Mouse (Mus musculus) hindbrain, embryonic 11.5 days (tissue): ENCODE measurements around the gene Gmpr2. TPM values are rescaled to one million over a fixed set of nuclear protein-coding genes. Genes with fewer than 3 reads are reported as not detected.

Experiments used
- ATAC-seq: fragments of 200-750 bp; cut with Nextera tagmentation; 2 replicates; pipeline ENCODE4 v1.8.0; 2017; ENCODE audit warnings: mild to moderate bottlenecking, moderate TSS enrichment, moderate library complexity; ENCODE audit not compliant: low FRiP score
- DNase-seq: peaks from one replicate; pipeline ENCODE4 v3.0.0-alpha.2; 2015; ENCODE audit warnings: low spot score
- H3K27ac ChIP-seq: fragments of 300-500 bp; sonication (generic); 2 replicates; pipeline ENCODE4 v1.5.1; 2014; ENCODE audit warnings: mild to moderate bottlenecking, low read depth, low read length
- H3K27me3 ChIP-seq: fragments of 300-500 bp; sonication (generic); 2 replicates; pipeline ENCODE4 v1.6.1; 2014; ENCODE audit warnings: mild to moderate bottlenecking, low read length, moderate library complexity, mixed read lengths; ENCODE audit not compliant: control insufficient read depth, insufficient read depth
- H3K36me3 ChIP-seq: fragments of 300-500 bp; sonication (generic); 2 replicates; pipeline ENCODE4 v1.6.1; 2014; ENCODE audit warnings: mild to moderate bottlenecking, low read length, moderate library complexity, mixed read lengths; ENCODE audit not compliant: control insufficient read depth, insufficient read depth
- H3K4me1 ChIP-seq: fragments of 300-500 bp; sonication (generic); replicated peaks from 2 replicates; pipeline ENCODE4 v1.6.1; 2014; ENCODE audit warnings: low read length, mixed read lengths; ENCODE audit not compliant: control insufficient read depth, insufficient read depth
- H3K4me2 ChIP-seq: fragments of 300-500 bp; sonication (generic); replicated peaks from 2 replicates; pipeline ENCODE4 v1.6.1; 2014; ENCODE audit warnings: mild to moderate bottlenecking, low read depth, low read length
- H3K4me3 ChIP-seq: fragments of 300-500 bp; sonication (generic); 2 replicates; pipeline ENCODE4 v1.5.1; 2014; ENCODE audit warnings: low read depth, low read length
- H3K9ac ChIP-seq: fragments of 300-500 bp; sonication (generic); 2 replicates; pipeline ENCODE4 v1.6.1; 2014; ENCODE audit warnings: low read depth, low read length
- H3K9me3 ChIP-seq: fragments of 300-500 bp; sonication (generic); 2 replicates; pipeline ENCODE4 v1.6.1; 2016; ENCODE audit warnings: low read length; ENCODE audit not compliant: control insufficient read depth
- WGBS: fragments of 180-500 bp; shearing (Covaris S2); extraction: QIAGEN DNeasy Blood & Tissue Kit; methylation state at CpG from one replicate; pipeline ENCODE4 v1.1.7; 2014; 5-methylcytosine and 5-hydroxymethylcytosine counted together
- polyA plus RNA-seq: library from polyadenylated mRNA; unstranded; fragments of >200 nt; fragmentation: Nextera tagmentation; extraction: Ambion mirVana; gene quantifications from 2 replicates; pipeline ENCODE4 v1.2.1, GENCODE M21; 2014

Gmpr2 gene
- polyA plus RNA-seq, 1 experiment from 2014 or later, result 58.8 TPM

DNA sequence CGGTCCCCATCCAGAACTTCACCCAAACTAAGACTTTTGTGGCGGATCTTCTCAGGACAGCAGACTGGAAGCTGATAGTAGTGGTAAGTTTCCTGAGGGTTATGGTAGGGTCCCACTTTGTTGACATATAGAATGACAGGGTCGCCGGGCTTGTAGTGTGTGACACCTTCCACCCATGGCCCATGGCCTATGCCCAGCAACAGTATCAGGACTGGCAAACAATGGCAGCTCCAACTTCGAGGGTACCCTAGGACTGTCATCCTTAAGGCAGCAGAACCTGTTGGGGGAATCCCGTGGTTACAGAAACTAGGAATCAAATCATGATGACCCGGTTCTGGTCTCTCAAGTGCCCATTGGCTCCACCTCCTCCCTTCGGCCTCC lies 29.1 kb upstream of the Gmpr2 start:
- 21% methylated on average over 8 of the region's 8 CpGs for WGBS
- peak overlapping the region; percentile 95 for H3K4me3 ChIP-seq
- H3K4me1 ChIP-seq, result peaks cover 3% of the 10 kb centered on the region; the same call in 1 of the 2 replicates
- H3K4me2 ChIP-seq, result peak overlapping the region; percentile 82
- ATAC-seq (peak; percentile 63; the same call in 1 of the 2 replicates), DNase-seq (no peak)
- H3K36me3 ChIP-seq, result peaks cover 7% of the 10 kb centered on the region; the same call in 1 of the 2 replicates
- H3K27me3 ChIP-seq, result no peaks in the 10 kb centered on the region
- no peaks in the 10 kb centered on the region for H3K9me3 ChIP-seq
- H3K27ac ChIP-seq, result peak overlapping the region; percentile 93
- peak overlapping the region; percentile 94 for H3K9ac ChIP-seq

DNA sequence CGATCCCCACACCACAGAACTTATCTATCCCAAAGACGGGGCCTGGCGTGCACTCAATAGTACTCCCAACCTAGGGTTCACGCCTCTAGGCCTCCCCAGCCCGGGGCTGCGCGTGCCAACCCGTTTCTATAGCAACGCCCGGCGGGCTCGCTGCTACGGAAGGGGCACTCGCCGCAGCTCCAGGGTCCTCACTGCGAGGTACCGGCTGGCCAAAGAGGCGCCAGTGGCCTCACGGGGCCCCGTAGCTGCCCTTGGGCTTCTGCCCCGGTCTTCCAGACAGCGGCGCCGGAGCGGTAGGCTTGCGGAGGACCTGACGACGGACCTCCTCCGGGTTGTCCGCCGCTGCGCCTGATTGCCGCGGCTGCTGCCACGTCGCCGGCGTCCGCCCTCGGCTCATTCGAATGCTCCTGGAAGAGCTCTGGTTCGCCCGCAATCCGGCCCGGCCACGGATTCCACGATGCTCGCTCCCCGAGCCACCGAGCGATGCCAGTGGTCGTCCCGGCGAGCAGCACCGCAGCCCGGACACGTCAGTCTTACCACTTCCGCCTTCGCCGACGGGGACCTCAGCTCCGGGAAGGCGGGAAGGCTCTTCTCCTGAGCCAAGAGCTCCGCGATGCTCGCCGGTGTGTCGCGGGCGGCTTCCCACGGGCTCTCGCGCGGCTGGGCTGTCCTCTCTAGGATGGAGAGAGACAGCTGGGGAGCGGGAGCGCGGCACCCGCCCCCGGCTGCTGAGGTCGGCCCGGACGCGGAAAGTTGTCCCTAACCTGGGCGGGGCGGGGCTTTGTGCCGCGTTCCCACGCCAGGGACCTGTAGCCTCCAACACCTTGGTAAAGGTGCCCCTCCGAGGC lies 28.5 kb upstream of the Gmpr2 start, which contains the start of gene Tm9sf1:
Tm9sf1 (minus strand) TSS at position 747 of the 848 bp plus-strand sequence.
- Histone ChIP-seq H3K9me3 (no peaks in the 10 kb centered on the region), H3K27ac (peak within 1 kb of the TSS; percentile 93), H3K4me3 (peak within 1 kb of the TSS; percentile 95), H3K27me3 (no peaks in the 10 kb centered on the region), H3K4me2 (peak within 1 kb of the TSS; percentile 82), H3K36me3 (0 out of 2 replicates have a peak, but pooled peaks cover 4% of the 10 kb centered on the region), H3K4me1 (peaks cover 3% of the 10 kb centered on the region; the same call in 1 of the 2 replicates), H3K9ac (peak within 1 kb of the TSS; percentile 94)
- WGBS, result under 1% methylated on average over 86 of the region's 89 CpGs
- DNase-seq, result peak; percentile 84
- peak; percentile 91 for ATAC-seq

DNA sequence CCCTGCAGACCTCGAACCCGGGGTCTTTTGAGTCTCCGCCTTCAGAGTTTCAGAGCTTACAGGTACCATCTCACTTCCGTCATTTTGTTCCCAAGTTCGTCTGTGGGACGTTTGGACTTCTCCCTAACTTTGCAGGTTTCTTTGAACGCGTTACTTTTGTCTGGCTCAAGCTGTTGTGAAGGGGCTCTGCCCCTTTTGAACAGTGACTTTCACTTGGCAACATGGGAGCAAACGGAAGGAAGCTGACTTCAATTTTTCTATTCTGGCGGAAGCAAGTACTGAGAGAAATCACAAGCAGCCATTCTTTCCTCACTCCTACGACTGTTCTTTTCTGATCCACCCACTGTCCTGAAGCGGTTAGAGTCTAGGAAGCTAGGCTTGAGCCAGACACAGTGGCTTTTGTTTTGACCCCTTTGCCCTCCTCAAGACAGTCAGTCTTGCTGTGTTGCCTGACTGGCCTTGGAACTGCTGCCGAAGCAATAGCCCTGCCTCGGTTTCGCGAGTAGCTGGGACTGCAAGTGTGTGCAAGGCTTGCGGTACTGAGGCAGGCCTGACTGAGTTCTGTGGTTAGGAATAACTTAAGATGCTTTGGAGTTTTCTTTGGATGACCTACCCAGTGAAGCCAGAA lies 27.4 kb upstream of the Gmpr2 start:
- Histone ChIP-seq H3K9me3 (no peaks in the 10 kb centered on the region), H3K27ac (no peak overlapping the region), H3K36me3 (0 out of 2 replicates have a peak, but pooled peaks cover 4% of the 10 kb centered on the region), H3K4me3 (peak overlapping the region; percentile 95), H3K9ac (peak overlapping the region; percentile 94), H3K4me2 (peak overlapping the region; percentile 82), H3K4me1 (peaks cover 3% of the 10 kb centered on the region; the same call in 1 of the 2 replicates), H3K27me3 (no peaks in the 10 kb centered on the region)
- ATAC-seq (no peak), DNase-seq (peak; percentile 21)
- WGBS, result 32% methylated on average over 17 of the region's 17 CpGs

DNA sequence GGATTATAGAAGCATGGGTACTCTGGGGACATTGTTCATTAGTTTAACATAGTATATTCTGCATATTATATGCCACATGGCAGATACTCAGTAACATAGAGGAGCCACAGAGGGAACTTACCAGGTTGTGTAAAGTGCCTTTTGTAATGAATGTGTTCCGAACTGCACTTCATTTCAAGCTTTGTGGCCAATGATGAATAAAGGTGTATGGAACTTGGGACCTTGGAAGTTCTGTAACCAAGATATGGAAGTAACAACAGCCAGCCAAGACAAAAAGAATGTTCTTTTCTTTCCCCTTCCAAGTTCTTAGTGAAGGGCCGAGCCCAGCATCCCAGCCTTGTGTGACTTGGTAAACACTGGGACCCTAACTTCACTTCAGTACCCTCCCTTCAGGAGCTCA lies 21.9 kb upstream of the Gmpr2 start, which contains the start of gene Tssk4:
Tssk4 (plus strand) TSS at position 301 of the 400 bp plus-strand sequence.
- H3K36me3 ChIP-seq, result 0 out of 2 replicates have a peak, but pooled peaks cover 4% of the 10 kb centered on the region
- ATAC-seq (no peak), DNase-seq (no peak)
- no peaks in the 10 kb centered on the region for H3K27me3 ChIP-seq
- no peak within 1 kb of the TSS for H3K27ac ChIP-seq
- H3K9ac ChIP-seq, result no peak within 1 kb of the TSS
- H3K4me3 ChIP-seq, result no peak within 1 kb of the TSS
- 91% methylated on average over 2 of the region's 2 CpGs for WGBS
- no peaks in the 10 kb centered on the region for H3K9me3 ChIP-seq
- H3K4me1 ChIP-seq, result no peaks in the 10 kb centered on the region
- H3K4me2 ChIP-seq, result no peak within 1 kb of the TSS

DNA sequence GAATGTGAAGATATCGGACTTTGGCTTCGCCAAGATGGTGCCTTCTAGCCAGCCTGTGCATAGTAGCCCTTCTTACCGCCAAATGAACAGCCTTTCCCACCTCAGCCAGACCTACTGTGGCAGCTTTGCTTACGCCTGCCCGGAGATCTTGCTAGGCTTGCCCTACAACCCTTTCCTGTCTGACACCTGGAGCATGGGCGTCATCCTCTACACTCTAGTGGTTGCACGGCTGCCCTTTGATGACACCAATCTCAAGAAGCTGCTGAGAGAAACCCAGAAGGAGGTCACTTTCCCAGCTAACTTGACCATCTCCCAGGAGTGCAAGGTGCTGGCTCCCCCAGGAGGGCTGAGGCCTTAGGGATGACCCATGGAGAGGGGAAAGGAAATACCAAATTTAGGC lies 20.2 kb upstream of the Gmpr2 start:
- WGBS, result 84% methylated on average over 7 of the region's 7 CpGs
- Histone ChIP-seq H3K9me3 (no peaks in the 10 kb centered on the region), H3K27ac (no peak overlapping the region), H3K4me1 (no peaks in the 10 kb centered on the region), H3K4me2 (no peak overlapping the region), H3K27me3 (no peaks in the 10 kb centered on the region), H3K36me3 (no peaks in the 10 kb centered on the region), H3K9ac (no peak overlapping the region), H3K4me3 (no peak overlapping the region)
- DNase-seq, result no peak
- ATAC-seq, result no peak

DNA sequence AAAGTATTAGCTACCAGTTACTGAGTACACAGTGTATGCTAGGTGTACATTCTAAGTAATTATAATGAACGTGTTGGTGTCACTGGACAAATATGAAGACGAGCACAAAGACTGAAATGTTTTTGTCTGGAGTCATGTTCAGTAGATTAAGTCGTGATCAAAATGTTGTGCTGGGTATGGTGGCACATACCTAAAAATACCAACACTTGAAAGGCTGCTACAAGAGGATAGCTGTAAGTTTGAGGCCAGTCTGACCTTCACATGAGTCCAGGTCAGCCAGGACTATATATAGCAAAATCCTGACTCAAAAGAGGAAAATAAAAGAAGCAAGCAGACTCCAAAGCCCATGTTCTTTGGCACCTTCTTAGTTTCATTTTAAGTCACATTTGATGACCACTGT lies 14.8 kb upstream of the Gmpr2 start:
- no peak overlapping the region for H3K9ac ChIP-seq
- no peaks in the 10 kb centered on the region for H3K27me3 ChIP-seq
- DNase-seq (no peak), ATAC-seq (no peak)
- H3K27ac ChIP-seq, result no peak overlapping the region
- H3K9me3 ChIP-seq, result no peaks in the 10 kb centered on the region
- no peaks in the 10 kb centered on the region for H3K4me1 ChIP-seq
- H3K4me3 ChIP-seq, result no peak overlapping the region
- 83% methylated on average over 3 of the region's 3 CpGs for WGBS
- H3K36me3 ChIP-seq, result no peaks in the 10 kb centered on the region; the same call in 1 of the 2 replicates
- no peak overlapping the region for H3K4me2 ChIP-seq

DNA sequence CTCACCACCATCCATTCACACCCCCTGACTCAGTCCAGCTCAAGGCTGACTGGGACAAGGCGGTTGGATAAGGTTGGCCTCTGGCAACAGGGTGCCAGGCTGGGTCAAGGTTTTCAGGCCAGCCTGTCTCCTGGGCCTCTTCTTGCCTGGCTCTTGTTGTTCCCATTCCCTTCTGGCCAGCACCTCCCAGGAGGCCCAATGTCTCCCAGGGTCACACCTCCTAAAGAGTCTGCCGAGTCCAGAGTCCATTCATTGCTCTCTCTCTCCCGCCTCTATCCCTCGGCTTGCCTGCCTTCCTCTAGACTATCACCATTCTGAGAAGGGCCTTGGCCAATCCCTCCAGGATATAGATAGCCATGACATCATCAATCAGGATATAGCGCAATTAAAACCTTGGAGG lies 13.7 kb upstream of the Gmpr2 start:
- Histone ChIP-seq H3K9me3 (no peaks in the 10 kb centered on the region), H3K9ac (no peak overlapping the region), H3K36me3 (no peaks in the 10 kb centered on the region; the same call in 1 of the 2 replicates), H3K4me3 (no peak overlapping the region), H3K4me1 (no peaks in the 10 kb centered on the region), H3K27ac (no peak overlapping the region), H3K27me3 (no peaks in the 10 kb centered on the region), H3K4me2 (no peak overlapping the region)
- 89% methylated on average over 5 of the region's 5 CpGs for WGBS
- no peak for ATAC-seq
- no peak for DNase-seq

DNA sequence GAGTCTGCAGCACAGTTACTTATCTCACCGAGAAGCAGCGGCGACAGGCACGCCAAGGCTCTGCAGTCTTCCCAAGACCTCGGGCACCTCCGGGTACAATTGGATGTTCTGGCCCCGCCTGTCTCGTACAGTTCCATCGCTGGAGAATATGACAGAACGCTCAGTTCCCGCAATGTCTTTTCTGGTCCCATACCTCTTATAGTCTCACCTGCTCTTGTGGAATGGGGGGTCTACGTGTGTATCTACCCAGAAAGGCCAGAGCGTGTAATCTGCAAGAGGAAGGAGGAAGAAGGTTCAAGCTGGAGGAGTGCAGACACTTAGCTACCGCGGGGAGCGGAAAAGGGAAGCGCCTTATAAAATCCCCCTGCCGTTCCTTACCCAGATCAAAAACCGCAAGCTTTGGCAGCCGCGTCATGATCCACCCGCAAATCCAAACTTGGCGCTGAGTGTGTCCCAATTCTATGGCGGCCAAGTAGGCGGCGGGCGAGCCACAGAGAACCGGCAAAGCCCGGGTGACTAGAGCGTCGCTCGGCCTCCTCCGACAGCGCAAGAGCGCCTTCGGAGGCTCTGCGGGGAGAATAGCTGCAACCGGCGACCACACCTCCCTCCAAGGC lies 11.7 kb upstream of the Gmpr2 start, which contains the start of gene Mdp1:
Mdp1 (minus strand) TSS at position 549 of the 614 bp plus-strand sequence.
- Histone ChIP-seq H3K36me3 (no peaks in the 10 kb centered on the region; the same call in 1 of the 2 replicates), H3K9me3 (no peaks in the 10 kb centered on the region), H3K27ac (0 out of 2 replicates have a peak within 1 kb of the TSS, but pooled peaks have one; percentile 6)

More for the DNA sequence above, 11.7 kb upstream of the Gmpr2 start, which contains the start of gene Mdp1:
- Histone ChIP-seq H3K4me2 (peak within 1 kb of the TSS; percentile 43), H3K9ac (peak within 1 kb of the TSS; percentile 44), H3K4me3 (peak within 1 kb of the TSS; percentile 37), H3K4me1 (no peaks in the 10 kb centered on the region), H3K27me3 (no peaks in the 10 kb centered on the region)
- DNase-seq (peak; percentile 86), ATAC-seq (peak; percentile 89)
- WGBS, result under 1% methylated on average over 39 of the region's 39 CpGs
